Mouse (Mus musculus) megakaryocyte-erythroid progenitor cell, adult 5-6 weeks (primary cell): ENCODE measurements at regions not wholly inside any gene's neighbourhood (a gene's known extent, or its start where the extent isn't known, plus 50 kb on each side); places are given as distances from the start of the nearest gene placed in this dataset.

ENCODE experiments used
- ATAC-seq: replicated peaks from 2 replicates; pipeline ENCODE4 v1.8.0; 2016; ENCODE audit warnings: mild to moderate bottlenecking, inconsistent platforms; ENCODE audit not compliant: severe bottlenecking, poor library complexity, low FRiP score, low TSS enrichment

GRCm38 (mm10) chr15:62087755-62088154 is 1164.9 kb upstream of the A1bg start:
- ATAC-seq = no peak

- ATAC-seq = no peak
Observed at GRCm38 (mm10) chr15:62086037-62086436, 1163.2 kb upstream of the A1bg start.

GRCm38 (mm10) chr15:62083347-62083746 is 1160.5 kb upstream of the A1bg start:
- ATAC-seq = no peak

- no peak for ATAC-seq
Observed at GRCm38 (mm10) chr15:62082539-62082938, 1159.7 kb upstream of the A1bg start.

- ATAC-seq = peak; percentile 79
Observed at GRCm38 (mm10) chr15:62079155-62080109, 1156.6 kb upstream of the A1bg start.

GRCm38 (mm10) chr15:62076552-62077234 is 1153.9 kb upstream of the A1bg start:
- ATAC-seq = no peak

- no peak for ATAC-seq
Observed at GRCm38 (mm10) chr15:62074735-62075134, 1151.9 kb upstream of the A1bg start.

GRCm38 (mm10) chr15:62073595-62073994 is 1150.8 kb upstream of the A1bg start:
- ATAC-seq = peak; percentile 68

- no peak for ATAC-seq
Observed at GRCm38 (mm10) chr15:62071311-62071710, 1148.5 kb upstream of the A1bg start.

- ATAC-seq = no peak
Observed at GRCm38 (mm10) chr15:62068422-62069160, 1145.8 kb upstream of the A1bg start.

GRCm38 (mm10) chr15:62064399-62064798 is 1141.6 kb upstream of the A1bg start:
- ATAC-seq = no peak

GRCm38 (mm10) chr15:62057449-62057848 is 1134.6 kb upstream of the A1bg start:
- no peak for ATAC-seq

- no peak for ATAC-seq
Observed at GRCm38 (mm10) chr15:62056889-62057288, 1134.1 kb upstream of the A1bg start.

GRCm38 (mm10) chr15:62056401-62056800 is 1133.6 kb upstream of the A1bg start:
- no peak for ATAC-seq

- ATAC-seq = no peak
Observed at GRCm38 (mm10) chr15:62055011-62055410, 1132.2 kb upstream of the A1bg start.

GRCm38 (mm10) chr15:62053420-62054239 is 1130.8 kb upstream of the A1bg start:
- ATAC-seq = no peak

- ATAC-seq = no peak
Observed at GRCm38 (mm10) chr15:62049416-62049815, 1126.6 kb upstream of the A1bg start.

- ATAC-seq = no peak
Observed at GRCm38 (mm10) chr15:62048981-62049380, 1126.2 kb upstream of the A1bg start.

- no peak for ATAC-seq
Observed at GRCm38 (mm10) chr15:62046276-62046675, 1123.5 kb upstream of the A1bg start.
